Mouse (Mus musculus): ENCODE measurements around the gene Zfp976. TPM values are rescaled to one million over a fixed set of nuclear protein-coding genes. Genes with fewer than 3 reads are reported as not detected.

Gene Zfp976
- 2.7 TPM for polyA plus RNA-seq (2014; fragmentation: Illumina TruSeq; extraction: RNeasy Lipid Tissue Mini Kit (QIAGEN cat#74804); ENCODE audit: low read depth, low replicate concordance)

GRCm38 (mm10) chr7:42642152-42643115 lies at the start of gene Zfp976:
Zfp976 (minus strand) TSS chr7:42642588.

GRCm38 (mm10) chr7:42592413-42592812 lies 50.0 kb downstream of the Zfp976 start, which contains the start of gene Zfp977:
Zfp977 (minus strand) TSS chr7:42592547.

GRCm38 (mm10) chr7:42578488-42578887 lies 63.9 kb downstream of the Zfp976 start, which contains the start of gene Gm21028:
Gm21028 (minus strand) TSS chr7:42578588.

Other genes with a start within 250 kb of the Zfp976 start
- gene 4933421I07Rik, start 194.5 kb downstream of the Zfp976 start, polyA plus RNA-seq (2014; fragmentation: Illumina TruSeq; extraction: RNeasy Lipid Tissue Mini Kit (QIAGEN cat#74804); ENCODE audit: low read depth, low replicate concordance): 0.22 TPM
- 6.6 TPM for gene Zfp141, start 136.8 kb downstream of the Zfp976 start, polyA plus RNA-seq (2014; fragmentation: Illumina TruSeq; extraction: RNeasy Lipid Tissue Mini Kit (QIAGEN cat#74804); ENCODE audit: low read depth, low replicate concordance)
- not detected for gene Gm21028, start 64.0 kb downstream of the Zfp976 start, polyA plus RNA-seq (2014; fragmentation: Illumina TruSeq; extraction: RNeasy Lipid Tissue Mini Kit (QIAGEN cat#74804); ENCODE audit: low read depth, low replicate concordance)
- 1.6 TPM for gene Zfp977, start 50.0 kb downstream of the Zfp976 start, polyA plus RNA-seq (2014; fragmentation: Illumina TruSeq; extraction: RNeasy Lipid Tissue Mini Kit (QIAGEN cat#74804); ENCODE audit: low read depth, low replicate concordance)
- gene Zfp975, start 50.2 kb upstream of the Zfp976 start, polyA plus RNA-seq (2014; fragmentation: Illumina TruSeq; extraction: RNeasy Lipid Tissue Mini Kit (QIAGEN cat#74804); ENCODE audit: low read depth, low replicate concordance): 4.5 TPM
- 0.07 TPM for gene Gm17067, start 84.4 kb upstream of the Zfp976 start, polyA plus RNA-seq (2014; fragmentation: Illumina TruSeq; extraction: RNeasy Lipid Tissue Mini Kit (QIAGEN cat#74804); ENCODE audit: low read depth, low replicate concordance)
- not detected for gene Vmn2r62, start 150.9 kb upstream of the Zfp976 start, polyA plus RNA-seq (2014; fragmentation: Illumina TruSeq; extraction: RNeasy Lipid Tissue Mini Kit (QIAGEN cat#74804); ENCODE audit: low read depth, low replicate concordance)
- not detected for gene Gm2381, start 224.6 kb upstream of the Zfp976 start, polyA plus RNA-seq (2014; fragmentation: Illumina TruSeq; extraction: RNeasy Lipid Tissue Mini Kit (QIAGEN cat#74804); ENCODE audit: low read depth, low replicate concordance)